Mouse (Mus musculus) cerebellum, adult 2 months (tissue): ENCODE data around the gene Wwc2.

Experiments used
- CTCF ChIP-seq: fragments of 200-500 bp; IDR thresholded peaks from 2 replicates; pipeline ENCODE4 v1.5.1; 2011; ENCODE audit warnings: low read depth, mild to moderate bottlenecking, control low read depth, low read length, moderate library complexity, borderline replicate concordance; ENCODE audit not compliant: insufficient read depth
- POLR2A ChIP-seq: fragments of 200-500 bp; IDR thresholded peaks from 2 replicates; pipeline ENCODE4 v1.6.1; 2011; ENCODE audit warnings: low read length, control low read depth, borderline replicate concordance; ENCODE audit not compliant: insufficient read depth

GRCm38 (mm10) chr8:47779589-47779988 lies 211.1 kb downstream of the Wwc2 start:
- TF ChIP-seq POLR2A = no peak
- TF ChIP-seq CTCF = no peak
